Mouse (Mus musculus): ENCODE measurements around the gene Gm6337.
"Not testable (repeated sequence)": the region's sequence is repeated elsewhere in the genome, so short reads cannot be mapped to it uniquely, and the experiment has no call there.

The Gm6337 gene

DNA sequence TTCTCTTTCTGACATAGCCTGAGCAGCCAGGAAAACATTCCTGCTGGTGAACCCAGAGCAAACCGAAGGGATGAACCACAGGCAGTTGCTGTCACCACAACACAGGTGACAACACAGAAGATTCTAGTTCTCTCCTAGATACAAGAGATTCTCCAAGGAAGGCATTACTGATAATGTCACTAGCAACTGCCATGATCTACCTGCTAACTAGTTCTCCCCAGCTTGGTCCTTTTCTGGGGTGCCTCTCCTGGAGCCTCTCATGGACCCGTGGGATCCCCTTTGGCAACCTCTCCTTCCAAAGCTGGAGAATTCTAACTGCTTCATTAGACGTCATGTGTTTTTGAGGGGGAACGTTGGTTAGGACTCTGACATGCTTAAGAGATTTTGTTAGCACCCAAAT is at the start of gene Gm6337:
Gene Gm6337, minus strand, starts transcription at position 101 of the 400 bp plus-strand sequence.
- CTCF ChIA-PET, result not testable (repeated sequence)

DNA sequence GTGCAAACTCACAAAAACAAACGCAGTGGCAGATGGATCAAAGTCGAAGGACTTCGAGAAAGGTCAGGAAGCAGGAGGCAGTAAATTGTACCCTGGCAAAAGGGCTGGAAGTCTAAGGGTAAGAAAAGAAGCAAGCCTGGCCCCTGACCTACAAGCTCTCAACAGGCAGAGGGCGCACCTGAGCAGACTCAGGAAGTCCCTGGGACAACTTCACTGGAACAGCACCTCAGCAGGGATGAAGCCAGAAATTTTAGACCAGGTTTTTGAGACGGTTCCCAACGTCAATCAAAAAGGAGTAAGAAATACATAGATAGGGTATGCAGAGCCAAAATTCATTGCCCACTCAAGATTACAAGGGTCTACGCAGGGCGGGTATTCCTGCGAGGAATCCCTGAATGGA is 49.4 kb upstream of the Gm6337 start:
- CTCF ChIA-PET, result not testable (repeated sequence)

DNA sequence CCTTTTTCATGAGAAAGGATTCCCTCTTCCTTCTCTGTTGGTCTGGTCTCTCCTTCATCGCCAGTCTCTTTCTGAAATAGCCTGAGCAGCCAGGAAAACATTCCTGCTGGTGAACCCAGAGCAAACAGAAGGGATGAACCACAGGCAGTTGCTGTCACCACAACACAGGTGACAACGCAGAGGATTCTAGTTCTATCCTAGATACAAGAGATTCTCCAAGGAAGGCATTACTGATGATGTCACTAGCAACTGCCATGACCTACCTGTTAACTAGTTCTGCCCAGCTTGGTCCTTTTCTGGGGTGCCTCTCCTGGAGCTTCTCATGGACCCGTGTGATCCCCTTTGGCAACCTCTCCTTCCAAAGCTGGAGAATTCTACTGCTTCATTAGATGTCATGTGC is 35.8 kb upstream of the Gm6337 start, which contains the start of gene Gm8206:
Gene Gm8206, minus strand, starts transcription at position 101 of the 400 bp plus-strand sequence.
- CTCF ChIA-PET, result not testable (repeated sequence)
